Mouse (Mus musculus) heart, adult 2 months (tissue): ENCODE measurements around the gene Cyp2b19.

Experiments
- CTCF ChIP-seq: fragments of 200-600 bp; IDR thresholded peaks from 2 replicates; pipeline ENCODE4 v1.8.1; 2022; ENCODE audit warnings: antibody characterized with exemption, mild to moderate bottlenecking, moderate library complexity
- EP300 ChIP-seq: fragments of 200-500 bp; IDR thresholded peaks from 2 replicates; pipeline ENCODE4 v1.6.1; 2011; ENCODE audit warnings: low read depth, low read length, control low read depth; ENCODE audit not compliant: insufficient read depth
- POLR2A ChIP-seq: fragments of 200-500 bp; IDR thresholded peaks from 2 replicates; pipeline ENCODE4 v1.6.1; 2011; ENCODE audit warnings: mild to moderate bottlenecking, low read depth, low read length, control low read depth; ENCODE audit not compliant: insufficient read depth

- TF ChIP-seq CTCF (no peak), POLR2A (no peak), EP300 (no peak)
Observed at GRCm38 (mm10) chr7:26738940-26739339, 18.0 kb upstream of the Cyp2b19 start.
